Mouse (Mus musculus) adrenal gland, adult 18-20 months (tissue): ENCODE data around the gene Cpsf2. TPM values are rescaled to one million over a fixed set of nuclear protein-coding genes. Genes with fewer than 3 reads are reported as not detected.

Experiments used
- DNase-seq, 2 experiments: peaks; one replicate each; pipeline ENCODE4 v3.0.0; 2021 to 2022; ENCODE audit warnings: low spot score in 2 of 2
- total RNA-seq, 2 experiments: library from RNA; stranded (reverse); gene quantifications; 1 replicate in 1 of 2; 2 replicates in 1 of 2; pipeline ENCODE4 v1.2.3; 2021

Cpsf2 gene
- total RNA-seq, 2 experiments from 2014 or later = 25.3 to 36.3 TPM

- DNase-seq = no peak
Measured at GRCm38 (mm10) chr12:102054155-102054554, 78.4 kb downstream of the Cpsf2 start.

DNA sequence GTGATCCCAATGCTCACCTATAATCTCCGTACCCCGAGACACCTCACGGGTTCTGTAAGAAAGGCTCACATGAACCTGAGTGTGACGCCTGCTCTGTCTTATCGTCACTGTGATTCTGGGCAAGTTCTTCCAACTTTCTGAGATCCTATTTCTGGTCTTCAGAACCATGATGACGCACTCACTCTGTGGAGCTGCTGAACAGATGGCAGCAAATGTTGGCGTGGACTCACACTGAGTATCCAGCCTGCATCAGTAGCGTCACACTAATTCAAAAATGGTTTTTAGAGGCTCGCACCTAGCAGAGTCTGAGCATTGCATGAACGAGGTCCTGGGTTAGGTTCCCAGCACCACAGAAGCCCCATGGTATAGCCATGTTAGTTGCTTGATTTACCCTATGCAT is 80.0 kb downstream of the Cpsf2 start:
- DNase-seq = no peak

Other genes with a start within 250 kb of the Cpsf2 start
- gene Fbln5, start 156.9 kb upstream of the Cpsf2 start, total RNA-seq = 10 to 100 TPM; 48.6 to 55.0 TPM
- 10 to 100 TPM; 34.2 to 39.5 TPM for gene Trip11, start 62.7 kb upstream of the Cpsf2 start, total RNA-seq
- 10 to 100 TPM; 15.1 to 18.4 TPM for gene Atxn3, start 17.7 kb upstream of the Cpsf2 start, total RNA-seq
- 1 to 10 TPM in 1 of 2 experiments, under 1 TPM in 1; 0.42 to 1.1 TPM for gene Slc24a4, start 152.7 kb downstream of the Cpsf2 start, total RNA-seq